Mouse (Mus musculus) A20 (cell line): Measurements from ENCODE around the gene Olfr533.
"Not testable (repeated sequence)": the region's sequence is repeated elsewhere in the genome, so short reads cannot be mapped to it uniquely, and the experiment has no call there.

Experiments used
- DNase-seq: peaks from one replicate; pipeline ENCODE4 v3.0.0-alpha.2; 2011; ENCODE audit warnings: low read depth, low spot score

Olfr533 gene

DNA sequence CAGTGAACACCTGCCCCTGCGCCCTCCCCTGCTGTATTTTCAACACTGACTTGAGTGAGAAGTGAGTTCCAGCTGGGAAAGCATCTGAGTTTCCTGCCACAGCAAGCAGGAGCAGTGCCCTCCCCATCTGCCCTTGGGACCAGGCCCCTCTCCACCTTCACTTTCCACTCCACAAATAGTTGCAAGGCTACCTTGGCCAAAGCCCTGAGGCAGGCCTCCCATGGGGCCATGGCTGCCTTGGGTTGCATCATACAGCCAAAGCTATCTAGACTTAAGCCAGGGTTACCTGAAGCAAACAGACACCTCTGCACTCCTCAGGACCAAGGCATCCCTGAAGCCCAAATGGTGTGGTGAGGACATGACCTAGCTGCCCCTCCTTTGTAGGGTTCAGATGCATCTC lies at the start of gene Olfr533:
TSS of gene Olfr533 (plus strand) at position 301 of the 400 bp plus-strand sequence.
- DNase-seq: not testable (repeated sequence)

DNA sequence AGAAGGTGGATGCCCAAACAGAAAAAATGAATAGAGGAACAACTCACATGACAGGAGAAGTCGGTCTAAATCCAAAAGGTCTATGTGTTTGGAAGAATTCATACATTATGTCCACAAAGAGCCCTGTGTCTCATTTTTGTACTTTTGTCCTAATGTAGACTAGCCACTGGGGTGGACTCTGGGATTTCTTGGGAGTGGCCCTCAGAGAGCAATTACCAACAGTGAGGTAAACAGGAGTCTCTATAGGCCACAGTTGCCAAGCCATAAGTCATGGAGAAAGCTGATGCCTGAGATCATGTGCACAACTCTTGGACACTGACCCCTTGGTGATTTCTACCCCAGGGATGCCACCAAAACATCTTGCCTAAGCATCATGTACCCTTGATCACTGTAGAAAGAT lies 41.6 kb upstream of the Olfr533 start, which contains the start of gene Olfr532:
TSS of gene Olfr532 (minus strand) at position 101 of the 400 bp plus-strand sequence.
- no peak for DNase-seq

DNA sequence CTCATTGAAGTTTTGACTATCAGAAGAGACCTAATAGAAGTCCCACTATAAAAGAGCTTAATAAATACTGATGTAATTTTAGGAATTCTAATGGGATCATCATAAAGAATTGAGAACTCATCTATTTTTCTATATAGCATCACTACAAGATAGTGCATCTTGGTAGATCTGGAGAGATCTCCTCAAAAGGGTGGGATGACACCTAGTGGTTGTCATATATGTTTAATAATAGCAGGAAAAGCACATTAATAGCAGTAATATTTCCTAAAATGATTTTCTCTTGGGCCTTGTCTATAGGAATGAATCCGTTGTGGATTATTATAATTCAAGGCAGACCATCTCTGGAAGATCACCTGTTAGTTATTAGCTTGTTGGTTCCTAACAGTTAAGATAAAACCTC lies 20.0 kb upstream of the Olfr533 start:
- DNase-seq: no peak

DNA sequence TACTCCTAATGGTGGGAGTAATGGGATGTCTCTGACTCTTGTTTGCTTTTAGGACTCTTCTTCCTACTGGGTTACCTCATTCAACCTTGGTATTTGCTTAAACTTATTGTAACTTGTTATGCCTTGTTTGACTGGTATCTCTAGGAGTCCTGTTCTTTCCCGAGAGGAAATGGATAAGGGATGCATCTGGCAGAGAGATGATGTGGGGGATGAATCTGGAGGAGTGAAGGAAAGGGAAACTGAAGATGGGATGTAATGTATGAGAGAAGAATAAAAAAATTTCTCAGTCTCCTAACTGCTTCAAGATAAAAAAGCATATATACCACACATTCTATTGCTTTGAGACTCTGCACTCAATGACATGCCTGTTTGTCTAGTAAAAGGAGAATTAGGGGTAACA lies 14.7 kb downstream of the Olfr533 start:
- no peak for DNase-seq

DNA sequence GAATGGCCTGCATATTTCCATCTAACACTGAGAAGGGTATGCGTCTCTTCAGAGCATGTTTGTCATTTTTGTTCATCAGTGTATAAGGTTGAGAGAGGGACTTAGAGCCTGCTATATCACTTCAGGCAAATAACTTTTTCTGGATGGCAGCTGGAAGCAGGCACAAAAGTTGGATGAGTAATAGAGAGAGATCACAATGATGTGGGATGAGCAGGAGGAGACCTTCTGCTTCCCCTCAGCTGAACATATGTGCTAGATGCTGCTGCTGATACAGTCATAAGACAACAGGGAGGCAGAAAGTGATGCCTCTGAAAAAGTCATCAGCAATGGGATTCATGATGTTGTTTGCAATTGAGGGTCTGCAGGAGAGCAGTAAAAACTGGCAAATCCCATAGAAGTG lies 15.6 kb downstream of the Olfr533 start:
- DNase-seq: no peak

DNA sequence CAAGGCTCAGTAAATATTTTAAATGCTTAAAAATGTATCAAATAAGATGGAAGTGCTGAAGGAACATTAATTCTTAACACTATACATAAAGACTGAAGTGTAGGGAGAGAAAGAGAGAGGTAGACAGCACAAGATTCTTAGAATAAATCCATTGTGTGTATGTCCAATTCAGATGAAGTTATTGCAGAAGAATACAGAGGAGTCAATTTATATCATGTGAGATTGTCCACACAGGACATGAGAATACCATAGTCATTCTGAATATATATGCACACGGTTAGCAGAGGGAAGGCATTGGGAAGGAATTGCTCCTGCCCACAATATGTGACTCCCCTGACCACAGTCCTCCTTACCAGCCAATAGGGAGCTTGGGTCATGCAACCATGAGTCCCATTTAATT lies 20.7 kb downstream of the Olfr533 start, which contains the start of gene Olfr535:
TSS of gene Olfr535 (plus strand) at position 301 of the 400 bp plus-strand sequence.
- no peak for DNase-seq

DNA sequence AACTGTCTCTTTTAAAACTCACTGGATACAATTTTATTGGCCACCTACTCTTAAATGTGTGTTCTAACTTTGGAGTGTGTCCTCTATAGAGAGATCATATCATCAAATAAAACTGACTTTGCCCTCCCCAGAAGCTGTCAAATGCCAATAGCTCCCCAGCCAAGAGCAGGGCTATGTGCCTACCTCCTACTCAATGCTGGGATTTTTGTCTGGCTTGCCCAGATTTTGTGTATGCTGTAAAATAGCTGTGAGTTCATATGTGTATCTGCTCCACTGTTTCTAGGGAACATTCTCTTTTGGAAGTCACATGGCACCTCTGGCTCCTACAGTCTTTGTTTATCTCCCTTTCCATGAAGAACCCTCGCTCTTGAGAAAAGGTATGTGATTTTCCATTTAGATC lies 25.8 kb downstream of the Olfr533 start:
- DNase-seq: no peak

DNA sequence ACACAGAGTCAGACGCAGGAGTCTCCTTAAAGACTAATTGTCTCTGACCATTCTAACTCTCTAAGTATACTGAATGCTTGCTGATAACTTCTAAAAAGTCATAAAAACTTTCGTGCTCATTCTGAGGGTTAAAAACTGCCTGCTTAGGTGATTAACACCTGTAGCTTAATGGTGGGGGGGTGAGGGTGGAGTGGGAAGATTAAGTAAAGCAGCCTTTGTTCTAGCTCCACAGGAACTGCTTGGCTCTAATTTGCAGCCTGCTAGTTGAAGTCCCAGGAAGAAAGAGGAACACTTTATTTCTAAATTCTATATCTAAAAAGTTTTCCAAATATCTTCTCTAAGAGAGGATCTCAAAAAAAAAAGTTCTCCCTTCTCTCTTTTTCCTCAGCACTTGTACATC lies 31.1 kb downstream of the Olfr533 start:
- DNase-seq: no peak

DNA sequence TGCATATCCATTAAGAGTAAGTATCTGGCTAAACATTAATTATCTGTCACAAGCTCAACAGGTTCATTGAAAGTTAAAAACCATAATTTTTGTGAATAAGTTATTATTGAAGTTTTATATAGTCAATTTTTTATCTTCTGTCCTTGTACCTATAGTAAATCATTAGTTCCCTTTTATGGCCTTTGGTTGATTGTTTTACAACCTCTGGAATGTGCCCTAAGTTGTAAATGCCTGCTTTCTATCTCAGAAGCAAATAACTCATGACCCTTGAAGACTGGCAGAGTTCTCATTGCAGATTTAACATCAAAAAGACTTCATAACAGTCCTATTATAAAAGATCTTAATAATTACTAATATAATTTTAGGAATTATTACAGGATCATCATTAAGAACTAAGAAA lies 31.5 kb downstream of the Olfr533 start:
- DNase-seq: no peak

DNA sequence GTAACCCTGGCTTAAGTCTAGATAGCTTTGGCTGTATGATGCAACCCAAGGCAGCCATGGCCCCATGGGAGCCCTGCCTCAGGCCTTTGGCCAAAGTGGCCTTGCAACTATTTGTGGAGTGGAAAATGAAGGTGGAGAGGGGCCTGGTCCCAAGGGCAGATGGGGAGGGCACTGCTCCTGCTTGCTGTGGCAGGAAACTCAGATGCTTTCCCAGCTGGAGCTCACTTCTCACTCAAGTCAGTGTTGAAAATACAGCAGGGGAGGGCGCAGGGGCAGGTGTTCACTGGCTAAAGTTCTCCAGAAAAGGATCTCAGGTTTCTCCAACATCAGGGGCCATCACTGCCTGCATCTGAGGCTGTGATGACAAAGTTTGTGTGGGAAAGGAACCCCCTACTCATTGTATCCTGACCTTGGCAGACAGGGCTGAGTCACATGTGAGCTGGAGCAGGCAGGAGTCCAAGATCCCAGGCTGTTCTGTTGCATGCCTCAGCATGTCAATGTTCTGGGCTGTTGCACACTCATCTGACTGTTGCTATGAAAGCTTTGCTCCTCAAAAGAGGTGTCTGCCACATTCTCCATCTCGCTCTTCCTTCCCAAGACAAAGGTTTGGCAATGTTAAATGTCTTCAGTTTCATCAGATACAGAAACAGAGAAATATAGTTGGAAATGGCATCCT lies 44.3 kb downstream of the Olfr533 start, which contains the start of gene Olfr536:
TSS of gene Olfr536 (minus strand) at position 51 of the 676 bp plus-strand sequence.
- not testable (repeated sequence) for DNase-seq
